Mouse (Mus musculus) C2C12 (cell line): ENCODE measurements around the gene Hmga2. TPM values are rescaled to one million over a fixed set of nuclear protein-coding genes. Genes with fewer than 3 reads are reported as not detected.

Experiments used
- H3K27me3 ChIP-seq: one replicate; pipeline ENCODE4 v1.6.1; 2011; ENCODE audit not compliant: control insufficient read depth, insufficient read depth, insufficient read length
- H3K36me3 ChIP-seq: one replicate; pipeline ENCODE4 v1.6.1; 2011; ENCODE audit not compliant: control insufficient read depth, insufficient read depth
- H3K4me3 ChIP-seq: one replicate; pipeline ENCODE4 v1.5.1; 2011; ENCODE audit warnings: mild to moderate bottlenecking, control low read depth; ENCODE audit not compliant: poor library complexity, insufficient read depth, severe bottlenecking
- H3K79me2 ChIP-seq: one replicate; pipeline ENCODE4 v1.6.1; 2011; ENCODE audit not compliant: control insufficient read depth, insufficient read depth
- H3K79me3 ChIP-seq: one replicate; pipeline ENCODE4 v1.6.1; 2011; ENCODE audit warnings: low read depth, control low read depth
- H3ac ChIP-seq: one replicate; pipeline ENCODE3; 2011; ENCODE audit warnings: low read depth; ENCODE audit not compliant: control insufficient read depth, insufficient read length
- CEBPB ChIP-seq: IDR thresholded peaks from one replicate; pipeline ENCODE4 v1.6.1; 2011; ENCODE audit warnings: low read depth, mild to moderate bottlenecking, control low read depth, moderate library complexity
- CTCF ChIP-seq: IDR thresholded peaks from one replicate; pipeline ENCODE4 v1.5.1; 2011; ENCODE audit not compliant: control insufficient read depth, insufficient read depth, insufficient read length
- FOSL1 ChIP-seq: IDR thresholded peaks from one replicate; pipeline ENCODE4 v1.8.0; 2011; ENCODE audit warnings: mild to moderate bottlenecking, low read length; ENCODE audit not compliant: poor library complexity, insufficient read depth, severe bottlenecking
- MAX ChIP-seq: IDR thresholded peaks from one replicate; pipeline ENCODE4 v1.6.1; 2011; ENCODE audit warnings: mild to moderate bottlenecking, control low read depth
- MYOD1 ChIP-seq: IDR thresholded peaks from one replicate; pipeline ENCODE4 v1.6.1; 2011; ENCODE audit warnings: low read depth; ENCODE audit not compliant: control insufficient read depth, insufficient read length
- MYOG ChIP-seq: IDR thresholded peaks from one replicate; pipeline ENCODE4 v1.6.1; 2011; ENCODE audit not compliant: control insufficient read depth, insufficient read length; ENCODE audit errors: extremely low read depth
- USF1 ChIP-seq: IDR thresholded peaks from one replicate; pipeline ENCODE4 v1.6.1; 2011; ENCODE audit warnings: low read depth, mild to moderate bottlenecking, control low read depth, moderate library complexity
- polyA plus RNA-seq: library from polyadenylated mRNA; unstranded; fragments of >200 nt; fragmentation: generic; extraction: Trizol; gene quantifications from one replicate; pipeline ENCODE4 v1.2.1, GENCODE M21; 2012; ENCODE audit warnings: missing spikeins

Hmga2 gene
- polyA plus RNA-seq, 1 experiment = 59.9 TPM

- TF ChIP-seq USF1 (no peak), CTCF (no peak), MAX (no peak), CEBPB (no peak), FOSL1 (no peak), MYOG (no peak), MYOD1 (no peak)
- Histone ChIP-seq H3K36me3 (peaks cover 99% of the 10 kb centered on the region), H3K79me3 (peaks cover 68% of the 10 kb centered on the region), H3K4me3 (no peak overlapping the region), H3ac (no peak overlapping the region), H3K79me2 (peaks cover 99% of the 10 kb centered on the region), H3K27me3 (no peaks in the 10 kb centered on the region)
Measured at GRCm38 (mm10) chr10:120461769-120462168, 14.5 kb downstream of the Hmga2 start.

- H3K4me3 ChIP-seq = no peak overlapping the region
- H3K79me2 ChIP-seq = peaks cover 99% of the 10 kb centered on the region
- H3ac ChIP-seq = no peak overlapping the region
- no peak for TF ChIP-seq MYOG
- TF ChIP-seq FOSL1 = no peak
- no peak for TF ChIP-seq CTCF
- TF ChIP-seq MAX = no peak
- TF ChIP-seq MYOD1 = no peak
- TF ChIP-seq USF1 = no peak
- TF ChIP-seq CEBPB = no peak
- H3K79me3 ChIP-seq = peaks cover 66% of the 10 kb centered on the region
- no peaks in the 10 kb centered on the region for H3K27me3 ChIP-seq
- peaks cover 99% of the 10 kb centered on the region for H3K36me3 ChIP-seq
Measured at GRCm38 (mm10) chr10:120461301-120461700, 15.0 kb downstream of the Hmga2 start.

- TF ChIP-seq FOSL1 = no peak
- no peak for TF ChIP-seq USF1
- no peak for TF ChIP-seq CTCF
- TF ChIP-seq MAX = no peak
- no peak for TF ChIP-seq MYOD1
- no peak for TF ChIP-seq MYOG
- TF ChIP-seq CEBPB = no peak
- H3K36me3 ChIP-seq = peaks cover 99% of the 10 kb centered on the region
- H3K79me2 ChIP-seq = peaks cover 91% of the 10 kb centered on the region
- H3K79me3 ChIP-seq = peaks cover 46% of the 10 kb centered on the region
- no peaks in the 10 kb centered on the region for H3K27me3 ChIP-seq
- H3ac ChIP-seq = no peak overlapping the region
- no peak overlapping the region for H3K4me3 ChIP-seq
Measured at GRCm38 (mm10) chr10:120458866-120459265, 17.4 kb downstream of the Hmga2 start.

- H3ac ChIP-seq = no peak overlapping the region
- TF ChIP-seq CTCF (no peak), MAX (no peak), MYOG (no peak), USF1 (no peak), CEBPB (no peak), FOSL1 (no peak), MYOD1 (no peak)
- H3K27me3 ChIP-seq = no peaks in the 10 kb centered on the region
- no peak overlapping the region for H3K4me3 ChIP-seq
- peaks cover 92% of the 10 kb centered on the region for H3K79me2 ChIP-seq
- H3K79me3 ChIP-seq = peaks cover 28% of the 10 kb centered on the region
- H3K36me3 ChIP-seq = peaks cover 74% of the 10 kb centered on the region
Measured at GRCm38 (mm10) chr10:120449661-120450284, 26.5 kb downstream of the Hmga2 start.

GRCm38 (mm10) chr10:120446799-120447198 lies 29.5 kb downstream of the Hmga2 start:
- no peak overlapping the region for H3ac ChIP-seq
- peaks cover 93% of the 10 kb centered on the region for H3K79me2 ChIP-seq
- H3K27me3 ChIP-seq = no peaks in the 10 kb centered on the region
- H3K36me3 ChIP-seq = peaks cover 76% of the 10 kb centered on the region
- no peak overlapping the region for H3K4me3 ChIP-seq
- TF ChIP-seq MYOD1 (peak; percentile 36), CTCF (no peak), MAX (peak; percentile 96)
- peaks cover 48% of the 10 kb centered on the region for H3K79me3 ChIP-seq

- H3K27me3 ChIP-seq = no peaks in the 10 kb centered on the region
- peaks cover 93% of the 10 kb centered on the region for H3K79me2 ChIP-seq
- H3K4me3 ChIP-seq = no peak overlapping the region
- peaks cover 47% of the 10 kb centered on the region for H3K79me3 ChIP-seq
- TF ChIP-seq MAX (no peak), FOSL1 (no peak), MYOG (no peak), CTCF (no peak), CEBPB (no peak), MYOD1 (no peak), USF1 (no peak)
- H3K36me3 ChIP-seq = peaks cover 76% of the 10 kb centered on the region
- no peak overlapping the region for H3ac ChIP-seq
Measured at GRCm38 (mm10) chr10:120446206-120446605, 30.1 kb downstream of the Hmga2 start.
